Mouse (Mus musculus): ENCODE results near the gene Gtdc1.

DNA sequence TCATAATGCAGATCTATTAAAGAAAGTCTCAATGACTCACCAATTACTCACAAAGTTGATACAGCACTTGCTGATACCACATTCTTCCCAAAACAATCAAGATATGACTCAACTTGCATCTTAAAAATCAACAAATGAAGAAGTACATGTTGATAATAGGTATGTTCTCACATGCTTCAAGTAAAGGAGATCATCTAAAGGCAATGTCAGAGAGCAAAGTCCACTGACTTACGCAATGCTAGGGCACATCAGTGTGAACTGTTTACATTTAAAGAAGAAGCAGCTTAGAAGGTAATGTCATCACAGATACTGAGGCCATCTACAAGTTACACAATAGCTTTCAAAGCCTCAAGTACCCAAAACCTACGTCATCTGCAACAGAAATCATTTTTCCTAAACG is 7.0 kb downstream of the Gtdc1 start:
- TF ChIP-seq POLR2A (IDR thresholded peaks at IDR 0.05; ENCODE audit: low read depth, low read length) (no peak), CTCF (IDR thresholded peaks at IDR 0.05; ENCODE audit: extremely low read depth, insufficient read depth, insufficient read length, insufficient replicate concordance) (no peak)

Measured in spleen, adult 2 months (tissue).